Comparison of ENCODE assay signal across 9 mouse cellular contexts in genomic region chr17:45958094-45958881, GRCm38 (mm10).
A peak's percentile ranks its signal among the peaks of the same experiment; 100 is the strongest.
DNase-seq lines count a peak whose midpoint lies in the region; ATAC-seq and TF ChIP-seq lines count a peak whose summit lies in the region.
"Had no signal": no experiment of that assay in that cellular context is flagged by ENCODE, and none has a peak within 500 bp of the region (broad histone marks: within the 10 kb centered on the region; RNA-seq: fewer than 3 reads in every experiment).

No protein-coding gene starts in this region.

- no peaks in the 10 kb centered on the region for H3K9me3 ChIP-seq in heart, postnatal 0 days (replicated peaks; ENCODE audit: control insufficient read depth, low read length)
- no peaks in the 10 kb centered on the region for H3K9me3 ChIP-seq in kidney, postnatal 0 days (replicated peaks; ENCODE audit: low read length)

- no peak overlapping the region for H3K4me2 ChIP-seq in heart, postnatal 0 days (ENCODE audit: low read depth, low read length)
- no peak overlapping the region for H3K4me2 ChIP-seq in kidney, postnatal 0 days (ENCODE audit: low read length)

- 71% methylated on average over 7 of the region's 7 CpGs for WGBS in heart, postnatal 0 days
- WGBS in kidney, postnatal 0 days: 68% methylated on average over 7 of the region's 7 CpGs

- H3K27ac ChIP-seq in heart, postnatal 0 days (ENCODE audit: low read depth): no peak overlapping the region
- no peak overlapping the region for H3K27ac ChIP-seq in kidney, postnatal 0 days

- no peaks in the 10 kb centered on the region for H3K4me1 ChIP-seq in heart, postnatal 0 days (ENCODE audit: control insufficient read depth, insufficient read depth)
- H3K4me1 ChIP-seq in kidney, postnatal 0 days (replicated peaks; ENCODE audit: insufficient read depth, low read length): 0 out of 2 replicates have a peak, but pooled peaks cover 1% of the 10 kb centered on the region

- intact Hi-C loops in heart, postnatal 25 days (cut with DNase I): loop anchor here (5.0 kb wide), 1 partner anchor 74 kb away; the partner anchor contains the start of gene Vegfa

- TF ChIP-seq EP300 in heart, postnatal 0 days (IDR thresholded peaks at IDR 0.05; ENCODE audit: low read depth): no peak

- no peak overlapping the region for H3K9ac ChIP-seq in heart, postnatal 0 days (replicated peaks; ENCODE audit: low read depth, low read length)
- H3K9ac ChIP-seq in kidney, postnatal 0 days (ENCODE audit: low read depth, low read length): no peak overlapping the region

- peak; percentile 32 for TF ChIP-seq CTCF in heart, postnatal 0 days (IDR thresholded peaks at IDR 0.05; ENCODE audit: low read depth)
- TF ChIP-seq CTCF in kidney, postnatal 0 days (IDR thresholded peaks at IDR 0.05; ENCODE audit: low read depth): peak; percentile 62

- peak; percentile 51 for DNase-seq in heart, postnatal 0 days (ENCODE audit: low spot score)
- DNase-seq in heart, postnatal 25 days (ENCODE audit: low spot score): no peak
- DNase-seq in adrenal gland, postnatal 14 days: peak; percentile 69
- peak; percentile 79 for DNase-seq in kidney, postnatal 0 days (ENCODE audit: low spot score)
- no peak for DNase-seq in spleen, postnatal 36 days (ENCODE audit: low spot score in 2 of 2)
- no peak for DNase-seq in cerebellum, postnatal 4 days (ENCODE audit: low spot score in 2 of 2)
- no peak for DNase-seq in thymus, postnatal 0 days (ENCODE audit: low spot score)
- DNase-seq: thymus, postnatal 25 days had no signal

- H3K4me3 ChIP-seq in heart, postnatal 0 days (ENCODE audit: low read depth, low read length): no peak overlapping the region
- no peak overlapping the region for H3K4me3 ChIP-seq in kidney, postnatal 0 days (replicated peaks; ENCODE audit: low read depth, low read length)

- peak; percentile 17; the same call in 1 of the 2 replicates for ATAC-seq in heart, postnatal 0 days (ENCODE audit: insufficient read depth, low read depth)
- 0 out of 2 replicates have a peak, but pooled peaks have one; percentile 26 for ATAC-seq in kidney, postnatal 0 days (replicated peaks; ENCODE audit: low FRiP score, low read depth)
- 0 out of 2 replicates have a peak, but pooled peaks have one; percentile 18 for ATAC-seq in megakaryocyte-erythroid progenitor cell, adult 5-6 weeks (replicated peaks; ENCODE audit: low FRiP score, low TSS enrichment, poor library complexity, severe bottlenecking)

- H3K27me3 ChIP-seq in heart, postnatal 0 days (ENCODE audit: control insufficient read depth, insufficient read depth, low read length): no peaks in the 10 kb centered on the region
- no peaks in the 10 kb centered on the region for H3K27me3 ChIP-seq in kidney, postnatal 0 days (ENCODE audit: insufficient read depth, low read length)

- no peaks in the 10 kb centered on the region for H3K36me3 ChIP-seq in heart, postnatal 0 days (replicated peaks; ENCODE audit: control insufficient read depth, insufficient read depth, low read length)
- no peaks in the 10 kb centered on the region for H3K36me3 ChIP-seq in kidney, postnatal 0 days (ENCODE audit: insufficient read depth, low read length)

Comparison
In these comparisons a context has a peak if more than half of its experiments do, and no peak if none do; other contexts are left out.
1. DNase-seq: peak in heart, postnatal 0 days (single experiment), adrenal gland, postnatal 14 days (single experiment) and kidney, postnatal 0 days (single experiment); none in heart, postnatal 25 days (single experiment), spleen, postnatal 36 days (0 of 2), cerebellum, postnatal 4 days (0 of 2) and thymus, postnatal 0 days (single experiment).
2. Peak in every context shown above with its lines, with median percentiles within 50 percentile points of each other: ATAC-seq.